Mouse (Mus musculus): ENCODE results near the gene Gna12. TPM values are rescaled to one million over a fixed set of nuclear protein-coding genes. Genes with fewer than 3 reads are reported as not detected.

Gene Gna12
- total and polyA plus RNA-seq, 2 experiments: 43.1 to 85.1 TPM

DNA sequence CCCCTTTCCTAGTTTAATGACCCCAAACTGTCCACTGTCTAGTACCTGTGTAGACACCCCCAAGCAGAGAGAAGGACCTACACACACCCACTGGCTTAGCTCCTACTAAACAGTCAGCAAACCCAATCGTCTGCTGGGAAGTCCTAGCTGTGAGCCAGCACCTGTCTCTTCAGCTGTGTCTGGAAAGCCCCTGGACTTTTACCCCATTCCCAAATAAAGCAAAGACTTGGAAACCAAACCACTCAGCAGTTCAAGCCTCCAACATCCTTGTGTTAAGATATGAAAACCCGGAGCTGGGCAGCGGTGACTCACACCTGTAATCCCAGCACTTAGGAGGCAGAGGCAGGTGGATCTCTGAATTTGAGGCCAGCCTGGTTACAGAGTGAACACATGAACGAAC lies 63.7 kb downstream of the Gna12 start:
- Histone ChIP-seq H3K9ac (ENCODE audit: low read depth, low read length) (no peak overlapping the region), H3K36me3 (ENCODE audit: control insufficient read depth, insufficient read depth, low read length) (peaks cover under 1% of the 10 kb centered on the region; the same call in 1 of the 2 replicates), H3K27ac (replicated peaks; ENCODE audit: insufficient read depth, low read depth, low read length) (peak overlapping the region; percentile 3), H3K4me1 (ENCODE audit: control insufficient read depth, insufficient read depth, low read length) (peaks cover 22% of the 10 kb centered on the region), H3K27me3 (ENCODE audit: control insufficient read depth, insufficient read depth, low read length) (no peaks in the 10 kb centered on the region), H3K4me3 (ENCODE audit: insufficient read depth, low read depth, low read length) (no peak overlapping the region), H3K79me2 (ENCODE audit: control insufficient read depth, insufficient read depth, low read length) (peaks cover 5% of the 10 kb centered on the region; the same call in 1 of the 2 replicates)
- 21% methylated on average over 4 of the region's 4 CpGs for WGBS
- peak; percentile 71 for DNase-seq (ENCODE audit: extremely low read depth, low read depth, low spot score)
- no peak for TF ChIP-seq POLR2A (IDR thresholded peaks at IDR 0.05; ENCODE audit: extremely low read depth, insufficient read depth, low read length)
- no peak for TF ChIP-seq CTCF (IDR thresholded peaks at IDR 0.05; ENCODE audit: low read depth, low read length)

DNA sequence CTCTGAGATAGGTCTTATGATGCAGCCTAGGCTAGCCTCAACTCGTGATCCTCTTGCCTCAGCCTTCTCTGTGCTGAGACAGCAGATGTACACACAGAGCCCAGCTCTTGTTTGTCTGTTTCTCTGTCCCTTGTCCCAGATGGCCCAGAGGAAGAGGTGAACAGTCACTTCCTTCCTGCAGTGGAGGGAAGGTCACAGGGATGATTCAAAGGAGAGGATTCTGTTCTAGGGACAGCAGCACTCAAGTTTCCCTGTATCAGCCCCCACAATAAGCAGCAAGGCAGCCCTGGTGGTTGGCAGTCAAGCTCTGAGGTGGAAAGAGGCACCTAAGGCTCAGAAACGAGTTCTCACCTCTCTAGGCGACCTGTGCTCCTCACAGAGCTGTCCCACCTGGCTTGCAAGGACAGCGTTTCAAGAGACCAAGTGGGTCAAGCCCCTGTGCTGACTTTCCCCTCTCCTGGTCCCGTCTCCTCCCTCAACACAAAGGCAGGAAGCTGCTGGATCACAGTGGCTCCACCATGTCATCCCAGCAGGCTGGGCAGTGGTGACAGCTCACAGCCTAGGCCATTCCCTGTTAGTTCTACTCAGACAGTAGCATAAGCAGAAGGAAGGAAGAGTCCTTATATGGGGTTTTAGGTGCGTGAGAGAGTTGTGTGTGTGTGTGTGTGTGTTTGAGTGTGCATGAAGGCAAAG lies 65.2 kb downstream of the Gna12 start:
- Histone ChIP-seq H3K9ac (ENCODE audit: low read depth, low read length) (no peak overlapping the region), H3K4me3 (ENCODE audit: insufficient read depth, low read depth, low read length) (no peak overlapping the region), H3K79me2 (ENCODE audit: control insufficient read depth, insufficient read depth, low read length) (no peaks in the 10 kb centered on the region), H3K36me3 (ENCODE audit: control insufficient read depth, insufficient read depth, low read length) (peaks cover 8% of the 10 kb centered on the region), H3K27me3 (ENCODE audit: control insufficient read depth, insufficient read depth, low read length) (no peaks in the 10 kb centered on the region), H3K4me1 (ENCODE audit: control insufficient read depth, insufficient read depth, low read length) (peaks cover 22% of the 10 kb centered on the region), H3K27ac (replicated peaks; ENCODE audit: insufficient read depth, low read depth, low read length) (peak overlapping the region; percentile 58)
- WGBS: 74% methylated on average over 6 of the region's 6 CpGs
- peak; percentile 56 for DNase-seq (ENCODE audit: extremely low read depth, low read depth, low spot score)
- no peak for TF ChIP-seq POLR2A (IDR thresholded peaks at IDR 0.05; ENCODE audit: extremely low read depth, insufficient read depth, low read length)
- no peak for TF ChIP-seq CTCF (IDR thresholded peaks at IDR 0.05; ENCODE audit: low read depth, low read length)

DNA sequence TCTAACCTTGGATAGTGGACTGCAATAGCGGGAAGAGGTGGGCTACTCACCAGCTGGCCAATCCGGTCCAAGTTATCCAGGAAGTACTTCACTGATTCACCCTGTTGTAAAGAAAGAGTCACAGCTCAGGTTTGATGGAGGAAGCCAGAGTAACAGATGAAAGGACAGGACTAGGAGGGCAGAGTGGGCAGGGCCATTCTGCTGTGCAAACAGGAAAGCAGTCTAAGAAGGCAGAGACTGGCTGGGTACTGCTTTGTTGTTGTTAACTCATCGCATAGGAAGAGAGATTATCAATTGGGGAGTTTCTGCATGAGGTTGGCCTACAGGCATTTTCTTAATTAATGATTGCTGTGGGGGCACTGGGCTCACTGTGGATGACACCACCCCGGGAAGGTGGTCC lies 67.7 kb downstream of the Gna12 start:
- 79% methylated on average over 4 of the region's 4 CpGs for WGBS
- peaks cover 16% of the 10 kb centered on the region for H3K36me3 ChIP-seq (ENCODE audit: control insufficient read depth, insufficient read depth, low read length)
- no peak overlapping the region for H3K9ac ChIP-seq (ENCODE audit: low read depth, low read length)
- no peak overlapping the region for H3K27ac ChIP-seq (replicated peaks; ENCODE audit: insufficient read depth, low read depth, low read length)
- no peak for DNase-seq (ENCODE audit: extremely low read depth, low read depth, low spot score)
- no peaks in the 10 kb centered on the region for H3K79me2 ChIP-seq (ENCODE audit: control insufficient read depth, insufficient read depth, low read length)
- H3K4me3 ChIP-seq (ENCODE audit: insufficient read depth, low read depth, low read length): no peak overlapping the region
- TF ChIP-seq CTCF (IDR thresholded peaks at IDR 0.05; ENCODE audit: low read depth, low read length): no peak
- no peak for TF ChIP-seq POLR2A (IDR thresholded peaks at IDR 0.05; ENCODE audit: extremely low read depth, insufficient read depth, low read length)
- no peaks in the 10 kb centered on the region for H3K27me3 ChIP-seq (ENCODE audit: control insufficient read depth, insufficient read depth, low read length)
- H3K4me1 ChIP-seq (ENCODE audit: control insufficient read depth, insufficient read depth, low read length): peaks cover 11% of the 10 kb centered on the region; the same call in 1 of the 2 replicates

DNA sequence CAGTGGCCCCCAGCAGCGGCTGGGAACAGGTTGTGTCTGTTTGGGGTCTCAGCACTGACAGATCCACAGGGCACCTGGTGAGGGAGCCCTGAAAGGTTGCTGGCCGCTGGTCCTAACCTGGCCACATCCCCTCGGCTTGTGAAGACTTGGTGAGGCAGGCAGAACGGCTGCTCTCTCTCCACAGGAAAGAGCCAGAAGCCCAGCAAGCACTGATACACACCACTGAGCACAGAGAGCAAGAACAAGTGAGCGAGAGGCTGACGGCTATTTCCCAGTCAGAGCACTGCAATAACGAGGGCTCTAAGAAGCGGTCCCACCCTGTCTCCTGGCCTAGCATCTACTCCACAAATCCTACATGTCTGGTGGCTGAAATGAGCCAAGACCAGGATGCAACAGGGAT lies 71.4 kb downstream of the Gna12 start:
- DNase-seq (ENCODE audit: extremely low read depth, low read depth, low spot score): no peak
- Histone ChIP-seq H3K4me3 (ENCODE audit: insufficient read depth, low read depth, low read length) (no peak overlapping the region), H3K27ac (replicated peaks; ENCODE audit: insufficient read depth, low read depth, low read length) (no peak overlapping the region), H3K36me3 (ENCODE audit: control insufficient read depth, insufficient read depth, low read length) (peaks cover 18% of the 10 kb centered on the region), H3K9ac (ENCODE audit: low read depth, low read length) (no peak overlapping the region), H3K79me2 (ENCODE audit: control insufficient read depth, insufficient read depth, low read length) (no peaks in the 10 kb centered on the region), H3K27me3 (ENCODE audit: control insufficient read depth, insufficient read depth, low read length) (no peaks in the 10 kb centered on the region), H3K4me1 (ENCODE audit: control insufficient read depth, insufficient read depth, low read length) (no peaks in the 10 kb centered on the region)
- TF ChIP-seq POLR2A (IDR thresholded peaks at IDR 0.05; ENCODE audit: extremely low read depth, insufficient read depth, low read length): no peak
- no peak for TF ChIP-seq CTCF (IDR thresholded peaks at IDR 0.05; ENCODE audit: low read depth, low read length)
- WGBS: 91% methylated on average over 8 of the region's 8 CpGs

DNA sequence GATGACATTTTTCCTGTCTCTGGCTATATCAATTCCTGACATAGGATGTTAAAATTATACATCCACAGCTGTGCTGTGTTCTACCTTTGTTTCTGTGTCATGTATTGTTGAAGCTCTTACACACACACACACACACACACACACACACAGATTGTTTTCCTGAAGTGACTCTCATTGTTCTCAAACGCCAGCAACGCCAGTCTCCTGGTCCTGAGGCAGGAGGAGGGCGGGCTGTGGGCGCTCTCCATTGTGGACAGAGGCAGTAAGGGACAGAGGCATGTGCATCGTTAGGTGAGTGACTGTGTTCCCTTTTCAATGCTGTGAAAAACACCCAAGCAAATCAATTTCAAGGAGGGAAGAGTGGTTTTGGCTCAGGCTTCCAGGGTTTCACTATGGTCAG lies 77.0 kb downstream of the Gna12 start:
- H3K9ac ChIP-seq (ENCODE audit: low read depth, low read length): no peak overlapping the region
- WGBS: 70% methylated on average over 5 of the region's 5 CpGs
- no peak overlapping the region for H3K4me3 ChIP-seq (ENCODE audit: insufficient read depth, low read depth, low read length)
- H3K36me3 ChIP-seq (ENCODE audit: control insufficient read depth, insufficient read depth, low read length): peaks cover 4% of the 10 kb centered on the region; the same call in 1 of the 2 replicates
- H3K4me1 ChIP-seq (ENCODE audit: control insufficient read depth, insufficient read depth, low read length): peaks cover 3% of the 10 kb centered on the region; the same call in 1 of the 2 replicates
- H3K27me3 ChIP-seq (ENCODE audit: control insufficient read depth, insufficient read depth, low read length): no peaks in the 10 kb centered on the region
- TF ChIP-seq POLR2A (IDR thresholded peaks at IDR 0.05; ENCODE audit: extremely low read depth, insufficient read depth, low read length) (no peak), CTCF (IDR thresholded peaks at IDR 0.05; ENCODE audit: low read depth, low read length) (no peak)
- H3K27ac ChIP-seq (replicated peaks; ENCODE audit: insufficient read depth, low read depth, low read length): no peak overlapping the region
- no peaks in the 10 kb centered on the region for H3K79me2 ChIP-seq (ENCODE audit: control insufficient read depth, insufficient read depth, low read length)
- no peak for DNase-seq (ENCODE audit: extremely low read depth, low read depth, low spot score)

DNA sequence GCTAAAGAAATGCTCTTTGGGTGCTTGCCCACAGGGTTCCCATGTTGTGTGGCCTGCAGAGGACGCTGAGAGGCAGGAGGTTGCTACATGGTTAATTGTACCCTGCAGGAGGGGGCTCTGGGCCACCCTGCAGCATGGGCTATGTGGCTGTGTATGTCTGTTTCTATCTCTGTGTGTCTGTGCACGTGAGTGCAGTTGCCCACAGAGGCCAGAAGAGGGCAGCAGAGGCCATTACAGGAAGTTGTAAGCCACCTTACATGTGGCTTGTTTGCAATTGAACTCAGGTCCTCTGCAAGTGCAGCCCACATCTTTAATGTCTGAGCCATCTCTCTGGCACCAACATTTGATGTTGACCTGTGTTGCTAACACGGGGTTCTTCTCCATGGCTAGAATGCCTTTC lies 77.6 kb downstream of the Gna12 start:
- H3K27me3 ChIP-seq (ENCODE audit: control insufficient read depth, insufficient read depth, low read length): no peaks in the 10 kb centered on the region
- peak; percentile 62 for TF ChIP-seq CTCF (IDR thresholded peaks at IDR 0.05; ENCODE audit: low read depth, low read length)
- TF ChIP-seq POLR2A (IDR thresholded peaks at IDR 0.05; ENCODE audit: extremely low read depth, insufficient read depth, low read length): no peak
- peaks cover 3% of the 10 kb centered on the region; the same call in 1 of the 2 replicates for H3K4me1 ChIP-seq (ENCODE audit: control insufficient read depth, insufficient read depth, low read length)
- WGBS: 97% methylated on average over 3 of the region's 3 CpGs
- peaks cover 3% of the 10 kb centered on the region; the same call in 1 of the 2 replicates for H3K36me3 ChIP-seq (ENCODE audit: control insufficient read depth, insufficient read depth, low read length)
- no peak for DNase-seq (ENCODE audit: extremely low read depth, low read depth, low spot score)
- H3K9ac ChIP-seq (ENCODE audit: low read depth, low read length): no peak overlapping the region
- H3K27ac ChIP-seq (replicated peaks; ENCODE audit: insufficient read depth, low read depth, low read length): no peak overlapping the region
- H3K4me3 ChIP-seq (ENCODE audit: insufficient read depth, low read depth, low read length): no peak overlapping the region
- no peaks in the 10 kb centered on the region for H3K79me2 ChIP-seq (ENCODE audit: control insufficient read depth, insufficient read depth, low read length)

All from liver, adult 2 months (tissue).